Mouse (Mus musculus) liver, adult (tissue): Measurements from ENCODE around the gene Psmg1.

Experiments
- GATA4 ChIP-seq: IDR thresholded peaks from 2 replicates; pipeline ENCODE4 v1.6.1; 2014; ENCODE audit warnings: mild to moderate bottlenecking, low read length; ENCODE audit not compliant: insufficient replicate concordance

Psmg1 gene

GRCm38 (mm10) chr16:95964427-95965023, 26.2 kb downstream of the Psmg1 start:
- no peak for TF ChIP-seq GATA4

GRCm38 (mm10) chr16:95958080-95958479, 32.7 kb downstream of the Psmg1 start:
- no peak for TF ChIP-seq GATA4

GRCm38 (mm10) chr16:95956618-95957017, 34.1 kb downstream of the Psmg1 start:
- TF ChIP-seq GATA4: no peak

DNA sequence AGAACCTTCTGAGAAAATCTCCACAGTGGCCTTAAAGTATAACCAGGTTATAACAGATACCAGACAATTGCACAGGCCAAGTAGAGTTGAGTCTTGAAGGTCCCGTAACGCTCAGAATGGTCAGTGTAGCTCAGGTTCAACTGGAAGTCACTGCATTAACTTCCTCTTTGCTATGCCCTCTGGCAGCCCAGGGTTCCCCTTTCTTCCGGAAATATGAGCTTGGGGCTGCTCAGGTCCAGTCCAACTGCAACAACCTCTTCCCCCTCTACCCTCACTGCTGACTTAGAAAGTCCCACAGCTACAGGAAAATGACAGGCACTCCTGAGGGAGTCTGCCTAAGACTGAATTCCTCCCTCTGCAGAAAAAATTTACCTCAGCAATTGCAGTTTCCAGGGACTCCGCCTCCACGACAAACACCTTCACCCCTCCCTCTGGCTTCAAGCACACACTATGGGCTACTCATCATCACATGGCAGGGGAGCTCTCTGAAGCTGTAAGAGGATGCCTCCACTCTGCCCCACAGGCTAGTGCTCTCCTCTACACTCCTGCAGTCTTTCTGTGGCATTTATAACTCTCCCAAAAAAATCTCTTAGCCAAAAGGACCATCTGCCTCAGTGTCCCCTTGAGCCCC, 34.9 kb downstream of the Psmg1 start:
- no peak for TF ChIP-seq GATA4

GRCm38 (mm10) chr16:95954341-95954740, 36.4 kb downstream of the Psmg1 start:
- no peak for TF ChIP-seq GATA4

DNA sequence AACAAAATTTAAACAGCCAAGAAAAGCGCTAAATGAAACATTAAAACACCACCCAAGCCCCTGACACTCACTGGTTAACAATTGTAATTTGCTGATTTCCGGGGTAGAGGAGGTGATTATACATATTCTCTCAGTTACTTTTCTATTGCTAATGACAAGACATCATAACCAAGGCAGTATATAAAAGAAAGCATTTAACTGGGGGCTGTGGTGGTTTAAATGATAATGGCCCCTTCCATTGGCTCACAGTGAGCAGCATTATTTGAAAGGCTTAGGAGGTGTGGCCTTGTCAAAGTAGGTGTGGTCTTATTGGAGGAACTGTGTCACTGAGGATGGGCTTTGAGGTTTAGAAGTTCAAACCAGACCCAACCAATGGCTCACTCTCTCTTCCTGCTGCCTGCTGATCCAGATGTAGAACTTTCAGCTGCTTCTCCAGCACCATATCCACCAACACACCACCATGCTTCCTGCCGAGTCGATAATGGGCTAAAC, 37.6 kb downstream of the Psmg1 start:
- TF ChIP-seq GATA4: no peak

GRCm38 (mm10) chr16:95951471-95951870, 39.3 kb downstream of the Psmg1 start:
- TF ChIP-seq GATA4: no peak

DNA sequence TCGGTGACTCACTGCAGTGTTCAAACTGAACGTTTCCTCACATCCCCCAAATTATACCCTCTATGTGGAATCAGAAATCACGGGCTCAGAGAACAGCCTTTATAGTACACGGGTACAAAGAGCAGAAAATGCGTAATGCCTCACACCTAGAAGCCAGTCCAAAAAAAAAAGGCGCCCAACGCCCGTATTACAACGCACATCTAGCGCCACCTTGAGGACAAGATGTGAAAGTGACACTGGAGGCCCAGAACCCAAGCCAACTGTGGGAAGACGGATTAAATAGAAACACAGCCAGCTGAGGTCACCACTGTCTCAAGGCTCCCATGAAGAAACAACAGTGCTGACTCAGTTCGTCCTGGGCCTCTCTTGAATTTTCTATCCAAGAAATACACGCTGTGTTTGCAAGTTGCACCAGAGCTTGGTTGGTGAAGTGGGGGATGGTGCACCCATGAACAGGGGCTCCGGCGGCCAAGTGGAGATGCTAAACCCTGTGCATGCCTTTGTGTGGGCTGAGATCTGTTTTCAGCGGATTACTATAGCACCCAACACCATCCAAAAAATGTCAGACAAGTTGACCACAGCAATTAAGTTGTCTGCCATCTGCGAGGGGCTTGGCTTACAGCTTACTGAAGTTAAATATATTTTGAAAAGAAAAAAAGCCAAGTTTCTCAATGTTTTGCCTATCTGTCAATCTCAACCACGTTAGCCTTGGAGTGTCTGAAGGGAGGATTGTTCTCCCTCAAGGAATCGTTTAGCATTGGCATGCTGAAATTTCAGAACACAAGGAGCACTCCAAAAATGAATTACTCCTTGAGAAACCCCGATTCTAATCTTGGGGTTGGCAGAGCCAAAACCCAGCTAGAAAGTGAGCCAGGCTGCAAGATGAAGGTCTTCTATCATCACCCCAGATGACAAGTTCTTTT, 45.1 kb downstream of the Psmg1 start:
- no peak for TF ChIP-seq GATA4

GRCm38 (mm10) chr16:95943186-95943585, 47.6 kb downstream of the Psmg1 start:
- no peak for TF ChIP-seq GATA4

DNA sequence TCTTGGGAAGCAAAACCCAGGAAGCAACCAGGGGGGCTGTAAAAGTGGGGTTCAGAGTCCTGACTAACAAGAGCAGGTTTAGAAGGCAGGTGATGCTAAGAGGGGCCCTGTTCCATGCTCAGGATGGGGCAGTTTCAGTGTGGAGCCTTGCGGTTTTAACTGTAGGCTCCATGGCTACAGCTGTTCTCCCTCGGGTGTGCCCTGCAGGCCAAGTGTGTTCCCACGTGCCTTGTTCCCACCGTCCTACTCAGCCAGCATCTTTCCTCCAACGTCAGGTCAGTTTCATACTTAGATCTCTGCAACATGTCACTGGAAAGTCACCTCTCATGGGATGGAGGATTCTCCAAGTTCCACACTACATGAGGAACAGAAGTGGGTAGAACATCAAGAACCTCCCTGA, 49.2 kb downstream of the Psmg1 start:
- no peak for TF ChIP-seq GATA4

GRCm38 (mm10) chr16:95935495-95935961, 55.2 kb downstream of the Psmg1 start:
- peak; percentile 60; the same call in 1 of the 2 replicates for TF ChIP-seq GATA4

DNA sequence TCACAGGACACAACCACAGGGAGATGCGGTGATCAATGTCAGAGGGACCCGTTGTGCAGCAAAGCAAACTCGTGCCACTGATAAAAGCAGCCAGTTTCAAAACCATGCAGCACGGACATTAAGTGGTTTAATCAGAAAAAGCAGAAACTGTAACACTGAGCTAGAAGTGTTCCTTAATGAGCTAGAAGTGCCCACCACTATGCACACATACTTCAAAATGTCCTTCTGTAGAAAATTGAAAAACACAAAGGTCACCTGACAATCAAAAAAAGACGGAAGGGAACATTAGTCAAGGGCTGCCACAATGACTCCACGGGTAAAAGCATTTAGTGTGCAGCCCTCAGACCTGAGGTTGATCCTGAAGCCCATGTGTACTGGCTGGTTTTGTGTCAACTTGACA, 57.9 kb downstream of the Psmg1 start:
- no peak for TF ChIP-seq GATA4

- no peak for TF ChIP-seq GATA4
These were observed 59.3 kb downstream of the Psmg1 start for GRCm38 (mm10) chr16:95931509-95931908.
